Mouse (Mus musculus) mature B cell (primary cell): Measurements from ENCODE around the gene Myh9.

Source experiments
- in situ Hi-C: fragments of 300-500 bp; cut with MboI; formaldehyde crosslinking; loops from 2 replicates; pipeline ENCODE4 v1.14.3; 2019

The Myh9 gene

GRCm38 (mm10) chr15:77806565-77807263 is 35.3 kb downstream of the Myh9 start:
- in situ Hi-C loops, result no loop called here

GRCm38 (mm10) chr15:77805657-77806056 is 36.3 kb downstream of the Myh9 start:
- in situ Hi-C loops, result no loop called here

- in situ Hi-C loops, result no loop called here
These were observed 37.0 kb downstream of the Myh9 start for GRCm38 (mm10) chr15:77804949-77805348.

- in situ Hi-C loops, result no loop called here
These were observed 37.5 kb downstream of the Myh9 start for GRCm38 (mm10) chr15:77804460-77804859.

GRCm38 (mm10) chr15:77803747-77804146 is 38.2 kb downstream of the Myh9 start:
- in situ Hi-C loops, result no loop called here

GRCm38 (mm10) chr15:77802992-77803391 is 39.0 kb downstream of the Myh9 start:
- in situ Hi-C loops, result no loop called here

- in situ Hi-C loops, result no loop called here
These were observed 40.8 kb downstream of the Myh9 start for GRCm38 (mm10) chr15:77801188-77801587.

GRCm38 (mm10) chr15:77800511-77800910 is 41.5 kb downstream of the Myh9 start:
- in situ Hi-C loops, result no loop called here

GRCm38 (mm10) chr15:77799491-77800474 is 42.2 kb downstream of the Myh9 start:
- in situ Hi-C loops, result no loop called here

- in situ Hi-C loops, result no loop called here
These were observed 43.1 kb downstream of the Myh9 start for GRCm38 (mm10) chr15:77798664-77799490.

GRCm38 (mm10) chr15:77797609-77798411 is 44.2 kb downstream of the Myh9 start:
- in situ Hi-C loops, result no loop called here

- in situ Hi-C loops, result no loop called here
These were observed 45.5 kb downstream of the Myh9 start for GRCm38 (mm10) chr15:77796409-77797035.

- in situ Hi-C loops, result no loop called here
These were observed 47.0 kb downstream of the Myh9 start for GRCm38 (mm10) chr15:77794908-77795356.

GRCm38 (mm10) chr15:77794138-77794907 is 47.7 kb downstream of the Myh9 start:
- in situ Hi-C loops, result no loop called here

GRCm38 (mm10) chr15:77793554-77793953 is 48.4 kb downstream of the Myh9 start:
- in situ Hi-C loops, result no loop called here

- in situ Hi-C loops, result no loop called here
These were observed 48.9 kb downstream of the Myh9 start for GRCm38 (mm10) chr15:77793094-77793493.

- in situ Hi-C loops, result no loop called here
These were observed 49.9 kb downstream of the Myh9 start for GRCm38 (mm10) chr15:77792056-77792455.

GRCm38 (mm10) chr15:77790656-77791405 is 51.1 kb downstream of the Myh9 start:
- in situ Hi-C loops, result no loop called here

GRCm38 (mm10) chr15:77789186-77789585 is 52.8 kb downstream of the Myh9 start:
- in situ Hi-C loops, result no loop called here
